Mouse (Mus musculus) lung, postnatal 0 days (tissue): ENCODE measurements around the gene Ipo9.

Experiments
- CTCF ChIP-seq: IDR thresholded peaks from 2 replicates; pipeline ENCODE4 v1.5.1; 2016; ENCODE audit warnings: antibody characterized with exemption, mild to moderate bottlenecking
- EP300 ChIP-seq: IDR thresholded peaks from 2 replicates; pipeline ENCODE4 v1.6.1; 2016; ENCODE audit warnings: antibody characterized with exemption, mild to moderate bottlenecking, control low read depth

GRCm38 (mm10) chr1:135405356-135405755 is 24.9 kb downstream of the Ipo9 start:
- TF ChIP-seq CTCF (no peak), EP300 (no peak)
